Mouse (Mus musculus): ENCODE data around the gene 2310039H08Rik. TPM values are rescaled to one million over a fixed set of nuclear protein-coding genes. Genes with fewer than 3 reads are reported as not detected.
"Not testable (repeated sequence)": the region's sequence is repeated elsewhere in the genome, so short reads cannot be mapped to it uniquely, and the experiment has no call there.

2310039H08Rik gene
- total RNA-seq, 2 experiments from 2014 or later: 9.5 to 9.6 TPM

DNA sequence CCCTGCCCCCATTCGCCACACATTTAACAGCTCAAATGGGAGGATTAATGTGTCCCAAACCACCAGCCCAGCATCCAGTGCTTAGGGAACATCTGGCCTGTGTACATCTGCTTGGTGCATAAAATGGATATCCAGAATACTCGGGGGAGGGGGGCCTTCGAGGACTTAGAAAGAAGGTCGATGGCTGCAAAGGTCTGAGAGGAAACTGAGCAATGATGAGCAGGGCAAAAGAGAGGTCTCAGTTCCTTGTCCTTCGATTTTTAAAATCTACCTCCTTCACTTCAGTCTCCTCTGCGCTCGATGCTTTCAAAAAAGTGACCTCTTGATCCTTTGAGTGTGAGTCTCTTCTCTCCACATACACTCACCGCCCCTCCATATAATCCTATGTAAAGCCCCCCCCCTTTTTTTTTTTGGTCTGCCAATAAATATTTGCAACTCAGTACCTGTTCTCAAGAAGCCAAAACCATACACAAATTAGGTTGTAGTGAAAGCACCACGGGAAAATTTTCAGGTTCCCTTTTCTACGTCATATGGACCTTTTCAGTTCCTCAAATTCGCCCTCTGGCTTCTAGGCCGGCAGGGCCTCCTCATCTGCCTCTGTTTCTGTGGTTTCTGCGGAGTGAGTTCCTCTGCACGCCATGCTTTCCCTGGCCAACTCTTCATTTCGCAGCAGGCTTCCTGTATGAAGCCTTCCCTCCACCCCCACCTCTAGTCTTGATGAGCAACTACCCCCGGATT lies 21.2 kb upstream of the 2310039H08Rik start:
- intact Hi-C loops (cut with DNase I): no loop called here
- peak; percentile 50 to 76 for DNase-seq (ENCODE audit: low spot score in 2 of 2)

DNA sequence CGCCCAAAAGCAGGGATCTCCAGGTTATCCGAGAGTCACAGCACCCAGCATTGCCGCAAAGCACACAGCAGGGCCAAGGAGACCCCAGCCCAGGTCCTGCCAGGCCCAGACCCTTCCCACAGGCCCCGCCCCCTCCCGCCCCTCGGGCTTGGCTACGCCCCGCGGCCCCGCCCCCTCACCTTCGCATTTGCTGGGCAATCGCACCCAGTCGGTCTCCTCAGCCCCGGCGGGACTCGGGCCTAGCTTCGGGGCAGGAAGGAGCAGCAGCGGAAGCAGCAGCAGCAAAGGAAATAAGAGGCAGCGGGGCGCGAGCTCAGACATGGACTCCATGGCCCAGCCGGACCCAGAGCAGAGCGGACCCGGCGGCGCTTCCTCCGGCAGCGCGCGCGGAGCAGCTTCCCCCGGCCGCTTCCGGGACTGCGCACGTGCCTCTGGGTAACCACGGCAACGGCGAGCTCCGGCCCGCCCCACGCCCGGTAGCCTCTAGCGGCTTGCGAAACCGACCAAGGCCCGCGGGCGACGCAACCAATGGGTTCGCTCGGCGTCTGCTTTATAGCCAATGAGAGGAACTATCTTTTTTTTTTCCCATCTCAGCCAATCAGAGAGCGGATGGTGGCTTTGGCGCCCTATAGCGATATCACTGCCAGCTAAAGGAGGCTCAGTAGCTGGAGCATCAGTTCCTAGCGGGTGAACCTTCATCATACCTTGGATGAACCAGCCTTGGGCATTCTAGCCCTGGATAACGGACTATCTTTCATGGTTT lies 20.5 kb upstream of the 2310039H08Rik start, which contains the start of gene Cnpy3:
TSS of gene Cnpy3 (minus strand) at position 421 of the 763 bp plus-strand sequence.
- intact Hi-C loops (cut with DNase I): no loop called here
- DNase-seq (ENCODE audit: low spot score in 2 of 2): peak; percentile 99

DNA sequence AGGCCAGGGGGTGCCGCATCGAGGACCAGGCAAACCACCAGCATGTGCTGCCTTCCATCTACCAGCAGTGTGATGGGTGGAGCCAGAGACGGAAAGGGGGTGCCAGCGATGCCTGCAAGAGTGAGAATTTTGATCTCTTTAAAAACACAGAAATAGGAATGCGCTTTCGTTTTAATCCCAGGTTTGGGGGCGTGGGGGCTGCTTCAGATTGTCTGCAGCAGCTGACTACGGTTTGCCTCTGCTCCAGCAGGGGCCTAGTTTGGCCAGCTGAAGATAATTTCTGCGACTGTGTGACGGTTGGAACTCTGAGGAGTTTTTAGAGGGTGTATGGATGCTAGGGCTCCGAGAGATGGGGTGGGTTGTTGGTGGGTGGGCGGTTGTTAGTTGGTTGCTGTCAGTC lies 13.7 kb upstream of the 2310039H08Rik start:
- peak in 1 of 2 experiments; percentile 41 for DNase-seq (ENCODE audit: low spot score in 2 of 2)
- intact Hi-C loops (cut with DNase I): no loop called here

- DNase-seq (ENCODE audit: low spot score in 2 of 2): no peak
- intact Hi-C loops (cut with DNase I): no loop called here
These were observed 8.9 kb upstream of the 2310039H08Rik start, which contains the start of gene Ptcra for GRCm38 (mm10) chr17:46763544-46763943. Gene Ptcra, minus strand, starts transcription at chr17:46763712.

GRCm38 (mm10) chr17:46764916-46765315 lies 7.5 kb upstream of the 2310039H08Rik start:
- intact Hi-C loops (cut with DNase I): not testable (repeated sequence)
- DNase-seq (ENCODE audit: low spot score in 2 of 2): peak; percentile 39 to 71

GRCm38 (mm10) chr17:46767868-46768267 lies 4.6 kb upstream of the 2310039H08Rik start:
- no peak for DNase-seq (ENCODE audit: low spot score in 2 of 2)
- intact Hi-C loops (cut with DNase I): no loop called here

DNA sequence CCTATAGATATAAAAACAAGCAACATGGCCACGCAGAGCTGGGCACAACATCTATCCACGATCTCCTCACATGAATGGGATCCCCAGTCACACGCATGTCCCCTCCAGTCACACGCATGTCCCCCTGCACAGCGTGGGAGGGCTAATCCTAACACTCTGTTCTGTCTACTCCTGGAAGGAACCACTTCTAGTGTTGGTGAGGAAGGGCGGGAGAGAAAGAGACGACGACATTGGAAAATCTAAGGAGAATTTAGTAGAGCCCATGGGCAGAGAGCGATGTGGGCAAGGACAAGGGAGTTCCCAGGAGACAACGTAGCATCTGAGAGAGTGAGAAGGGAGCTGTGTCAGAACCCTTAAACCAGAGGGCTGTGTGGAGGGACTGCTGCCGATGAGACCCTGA lies 1.9 kb upstream of the 2310039H08Rik start:
- intact Hi-C loops (cut with DNase I): no loop called here
- DNase-seq (ENCODE audit: low spot score in 2 of 2): no peak

GRCm38 (mm10) chr17:46771025-46771424 lies 1.4 kb upstream of the 2310039H08Rik start:
- no peak for DNase-seq (ENCODE audit: low spot score in 2 of 2)
- intact Hi-C loops (cut with DNase I): no loop called here

DNA sequence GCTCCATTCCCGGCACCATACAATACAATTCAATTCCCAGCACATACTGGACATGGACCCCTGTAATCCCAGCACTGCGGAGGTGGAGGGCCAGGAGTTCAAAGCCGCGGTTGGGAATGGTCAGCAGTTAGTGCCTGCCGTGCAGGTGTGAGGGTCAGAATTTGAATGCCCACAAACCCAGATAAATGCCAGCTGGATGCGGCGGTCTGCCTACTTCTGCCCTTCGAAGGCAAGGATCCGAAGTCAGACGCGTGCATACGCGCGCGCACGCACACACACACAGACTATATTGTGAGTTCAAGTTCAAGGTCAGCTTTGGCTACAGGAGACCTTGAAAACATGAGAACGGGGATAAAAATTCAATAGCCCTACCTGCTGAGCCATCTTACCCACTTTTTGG lies 819 bp upstream of the 2310039H08Rik start:
- intact Hi-C loops (cut with DNase I): loop anchor here (2.0 kb wide), 1 partner anchor 59 kb away; no protein-coding TSS in a partner anchor

DNA sequence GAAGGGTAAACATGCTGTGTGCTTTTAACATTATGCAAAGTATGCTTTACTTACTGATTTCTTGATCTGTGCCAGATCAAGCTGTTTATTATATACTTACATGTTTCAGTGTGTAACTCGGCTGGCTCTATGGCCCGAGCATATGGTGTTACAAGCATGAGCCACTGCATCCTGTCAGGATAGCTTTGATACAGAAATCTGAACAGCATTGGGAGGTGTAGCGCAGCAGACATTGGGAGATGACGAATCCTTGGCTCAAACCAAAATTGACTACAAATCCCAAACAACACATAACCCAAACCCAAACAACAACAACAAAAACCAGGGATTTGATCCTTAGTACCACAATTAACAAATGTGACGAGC lies 414 bp upstream of the 2310039H08Rik start:
- no peak for DNase-seq (ENCODE audit: low spot score in 2 of 2)
- intact Hi-C loops (cut with DNase I): loop anchor here (2.0 kb wide), 1 partner anchor 59 kb away; no protein-coding TSS in a partner anchor

More for the DNA sequence above, 819 bp upstream of the 2310039H08Rik start:
- no peak for DNase-seq (ENCODE audit: low spot score in 2 of 2)

DNA sequence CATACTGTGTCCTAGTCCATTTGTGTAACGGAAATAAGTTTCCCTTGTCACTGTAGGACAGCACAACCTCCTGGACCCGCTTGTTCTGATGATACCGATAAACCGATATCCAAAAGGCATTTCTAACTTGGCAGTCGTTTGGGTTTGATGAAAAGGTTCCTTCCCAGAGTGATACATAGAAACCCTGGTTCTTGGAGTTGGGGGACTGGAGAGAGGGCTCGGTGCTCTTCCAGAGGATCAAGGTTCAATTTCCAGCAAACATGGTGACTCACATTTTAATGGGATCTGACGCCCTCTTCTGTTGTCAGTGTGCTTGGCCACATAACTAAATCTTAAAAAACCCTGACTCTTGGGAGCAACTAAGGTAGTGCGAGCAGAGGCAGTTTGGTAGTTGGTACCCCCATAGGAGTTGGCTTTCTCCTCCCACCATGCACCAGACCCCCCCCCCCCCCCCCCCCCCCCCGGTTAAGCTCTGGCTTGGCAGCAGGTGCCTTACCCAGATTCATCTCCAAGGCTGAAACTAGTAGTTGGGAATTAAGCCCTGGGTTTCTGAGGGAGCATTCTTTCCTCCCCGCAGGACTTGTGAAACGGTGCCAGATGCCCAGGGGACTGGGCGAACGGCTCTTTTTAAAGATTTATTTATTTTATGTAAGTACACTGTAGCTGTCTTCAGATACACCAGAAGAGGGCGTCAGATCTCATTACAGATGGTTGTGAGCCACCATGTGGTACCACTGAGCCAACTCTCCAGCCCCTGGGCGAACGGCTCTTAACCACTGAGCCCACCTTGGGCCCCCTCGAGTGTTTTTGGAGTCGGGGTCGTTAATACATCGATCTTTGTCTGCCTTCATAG lies 1.1 kb downstream of the 2310039H08Rik start:
- intact Hi-C loops (cut with DNase I): loop anchor here (2.0 kb wide), 1 partner anchor 61 kb away; no protein-coding TSS in a partner anchor
- DNase-seq (ENCODE audit: low spot score in 2 of 2): no peak

- intact Hi-C loops (cut with DNase I): no loop called here
These were observed 1.7 kb downstream of the 2310039H08Rik start for GRCm38 (mm10) chr17:46774131-46774472.

DNA sequence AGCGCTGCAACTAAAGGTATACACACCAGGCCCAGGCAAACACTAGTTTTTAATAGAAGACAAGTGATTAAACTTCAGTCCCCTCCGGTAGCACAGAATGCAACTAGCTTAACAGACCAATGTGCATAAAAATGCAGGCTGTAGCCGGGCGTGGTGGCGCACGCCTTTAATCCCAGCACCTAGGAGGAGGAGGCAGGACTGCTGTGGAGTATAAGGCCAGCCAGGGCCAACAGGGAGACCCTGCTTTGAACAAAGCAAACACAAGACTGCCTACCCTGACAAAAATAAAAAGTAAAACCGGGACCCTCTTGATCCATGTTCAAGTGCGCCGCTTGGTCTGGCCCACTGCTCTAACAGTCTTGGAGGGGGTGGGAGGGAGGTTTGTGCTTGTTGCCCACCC lies 2.6 kb downstream of the 2310039H08Rik start:
- intact Hi-C loops (cut with DNase I): no loop called here
- DNase-seq (ENCODE audit: low spot score in 2 of 2): no peak

More at GRCm38 (mm10) chr17:46774131-46774472, 1.7 kb downstream of the 2310039H08Rik start:
- no peak for DNase-seq (ENCODE audit: low spot score in 2 of 2)

- DNase-seq (ENCODE audit: low spot score in 2 of 2): no peak
- intact Hi-C loops (cut with DNase I): no loop called here
These were observed 3.7 kb downstream of the 2310039H08Rik start for GRCm38 (mm10) chr17:46776087-46776486.

GRCm38 (mm10) chr17:46781876-46782275 lies 9.4 kb downstream of the 2310039H08Rik start:
- DNase-seq (ENCODE audit: low spot score in 2 of 2): no peak
- intact Hi-C loops (cut with DNase I): loop anchor here (2.0 kb wide), 1 partner anchor 107 kb away; no protein-coding TSS in a partner anchor

DNA sequence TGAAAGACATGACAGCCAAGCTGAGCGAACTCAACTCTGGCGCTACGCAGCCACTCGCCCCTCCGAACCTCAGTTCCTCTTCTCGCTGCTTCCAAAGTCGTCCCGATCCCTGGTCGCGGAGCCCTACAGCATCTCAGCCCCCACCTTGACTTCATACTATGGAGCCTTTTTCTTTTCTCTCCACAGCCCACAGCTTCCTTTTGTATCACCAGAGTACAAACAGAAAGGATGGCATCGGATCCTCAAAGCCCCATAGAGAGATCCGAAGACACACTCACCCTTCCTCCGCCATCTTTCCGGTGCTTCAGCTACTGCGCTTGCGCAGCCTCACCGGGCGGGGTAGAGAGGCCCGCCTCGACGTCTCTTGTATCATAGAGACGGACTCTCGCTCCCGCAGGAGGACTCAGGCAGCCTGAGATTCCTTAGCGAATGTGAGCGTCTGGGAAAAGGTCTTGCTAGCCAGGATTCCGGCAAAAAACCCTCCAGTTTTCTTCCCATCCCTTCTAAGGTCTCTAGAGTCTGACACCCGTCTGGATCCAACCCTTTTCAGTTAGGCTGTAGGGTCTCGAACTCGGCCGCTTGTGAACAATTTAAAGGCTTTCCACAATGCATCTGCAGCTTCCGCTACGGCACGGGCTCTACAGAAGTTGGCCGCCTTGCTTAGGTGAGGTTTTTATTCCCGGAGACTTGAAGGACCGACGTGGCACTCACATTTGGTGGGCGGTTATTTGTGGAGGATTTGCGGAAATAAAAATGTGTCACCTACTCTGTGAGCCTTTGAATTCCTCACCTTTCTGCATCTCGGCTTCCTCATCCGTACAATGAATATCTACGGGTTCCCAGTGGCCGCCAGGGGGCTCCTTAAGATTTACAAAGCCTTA lies 10.1 kb downstream of the 2310039H08Rik start, which contains the start of gene Rpl7l1:
TSS of gene Rpl7l1 (minus strand) at position 332 of the 881 bp plus-strand sequence.
- DNase-seq (ENCODE audit: low spot score in 2 of 2): peak; percentile 91
- intact Hi-C loops (cut with DNase I): loop anchor here (2.0 kb wide), 1 partner anchor 106 kb away; no protein-coding TSS in a partner anchor

DNA sequence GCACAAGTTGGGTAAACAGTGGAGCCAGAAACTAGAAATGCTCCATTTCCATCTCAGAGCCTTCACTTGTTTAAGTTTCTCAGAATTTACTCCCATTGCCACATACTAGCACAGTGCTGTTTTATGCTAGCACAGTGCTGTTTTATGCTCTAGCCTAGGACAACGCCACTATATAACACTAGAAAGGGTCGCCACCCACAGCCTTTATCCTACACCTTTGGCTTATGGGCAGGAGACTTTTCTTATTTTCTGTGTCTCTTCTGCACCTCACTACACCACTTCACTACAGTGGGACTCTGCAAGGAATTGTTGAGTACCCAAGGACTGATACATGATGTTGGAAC lies 10.8 kb downstream of the 2310039H08Rik start:
- intact Hi-C loops (cut with DNase I): loop anchor here (2.0 kb wide), 1 partner anchor 106 kb away; no protein-coding TSS in a partner anchor
- no peak for DNase-seq (ENCODE audit: low spot score in 2 of 2)

DNA sequence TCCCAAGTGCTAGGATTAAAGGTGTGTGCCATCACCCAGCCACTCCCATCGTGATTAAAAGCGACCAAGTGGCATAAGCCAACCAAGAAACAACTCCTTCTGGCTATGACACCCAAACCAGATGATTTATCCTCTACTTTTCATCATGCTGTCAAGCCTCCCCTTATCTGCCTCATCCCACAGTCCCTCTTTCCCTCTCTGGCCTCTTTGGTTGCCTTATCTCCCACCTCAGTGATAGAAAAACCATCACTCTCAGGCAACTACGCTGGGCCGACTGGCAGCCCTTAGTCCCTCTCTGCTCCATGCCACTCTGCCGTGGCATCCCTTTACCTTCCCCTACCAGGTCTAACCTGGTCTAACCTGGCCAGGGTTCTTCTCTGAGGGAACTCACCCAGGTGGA lies 14.5 kb downstream of the 2310039H08Rik start:
- DNase-seq (ENCODE audit: low spot score in 2 of 2): no peak
- intact Hi-C loops (cut with DNase I): no loop called here
